Mouse (Mus musculus) liver, embryonic 14.5 days (tissue): ENCODE measurements at regions not wholly inside any gene's neighbourhood (a gene's known extent, or its start where the extent isn't known, plus 50 kb on each side); places are given as distances from the start of the nearest gene placed in this dataset.

Source experiments
- CTCF ChIP-seq: IDR thresholded peaks from 2 replicates; pipeline ENCODE4 v1.5.1; 2016; ENCODE audit warnings: antibody characterized with exemption, low read depth, control low read depth
- EP300 ChIP-seq: IDR thresholded peaks from 2 replicates; pipeline ENCODE4 v1.6.1; 2016; ENCODE audit warnings: antibody characterized with exemption, low read depth

GRCm38 (mm10) chr1:73591342-73592099 lies 532.7 kb downstream of the Tns1 start:
- TF ChIP-seq CTCF (no peak), EP300 (no peak)
